Mouse (Mus musculus) kidney, postnatal 0 days (tissue): ENCODE measurements around the gene Atr. TPM values are rescaled to one million over a fixed set of nuclear protein-coding genes. Genes with fewer than 3 reads are reported as not detected.

ENCODE experiments used
- ATAC-seq: fragments of 200-750 bp; cut with Nextera tagmentation; replicated peaks from 2 replicates; pipeline ENCODE4 v1.8.0; 2017; ENCODE audit warnings: low read depth, moderate number of reproducible peaks, moderate TSS enrichment, moderate library complexity; ENCODE audit not compliant: low FRiP score
- DNase-seq: peaks from one replicate; pipeline ENCODE4 v3.0.0-alpha.2; 2016; ENCODE audit warnings: low spot score
- H3K27ac ChIP-seq: fragments of 300-500 bp; sonication (generic); 2 replicates; pipeline ENCODE4 v1.5.1; 2014; ENCODE audit warnings: mild to moderate bottlenecking
- H3K27me3 ChIP-seq: fragments of 300-500 bp; sonication (generic); 2 replicates; pipeline ENCODE4 v1.6.1; 2014; ENCODE audit warnings: low read length, mixed read lengths; ENCODE audit not compliant: insufficient read depth
- H3K36me3 ChIP-seq: fragments of 300-500 bp; sonication (generic); 2 replicates; pipeline ENCODE4 v1.6.1; 2014; ENCODE audit warnings: low read length, mixed read lengths; ENCODE audit not compliant: insufficient read depth
- H3K4me1 ChIP-seq: fragments of 300-500 bp; sonication (generic); replicated peaks from 2 replicates; pipeline ENCODE4 v1.6.1; 2014; ENCODE audit warnings: antibody characterized with exemption, low read length, mixed read lengths; ENCODE audit not compliant: insufficient read depth
- H3K4me2 ChIP-seq: fragments of 300-500 bp; sonication (generic); 2 replicates; pipeline ENCODE4 v1.6.1; 2014; ENCODE audit warnings: mild to moderate bottlenecking, low read length, moderate library complexity, mixed read lengths
- H3K4me3 ChIP-seq: fragments of 300-500 bp; sonication (generic); replicated peaks from 2 replicates; pipeline ENCODE4 v1.5.1; 2014; ENCODE audit warnings: low read depth, low read length
- H3K9ac ChIP-seq: fragments of 300-500 bp; sonication (generic); 2 replicates; pipeline ENCODE4 v1.6.1; 2014; ENCODE audit warnings: low read depth, low read length
- H3K9me3 ChIP-seq: fragments of 300-500 bp; sonication (generic); replicated peaks from 2 replicates; pipeline ENCODE4 v1.6.1; 2016; ENCODE audit warnings: low read length, inconsistent platforms, mixed read lengths
- CTCF ChIP-seq: IDR thresholded peaks from 2 replicates; pipeline ENCODE4 v1.5.1; 2016; ENCODE audit warnings: antibody characterized with exemption, low read depth, mild to moderate bottlenecking, moderate library complexity
- WGBS: fragments of 180-500 bp; shearing (Covaris S2); extraction: QIAGEN DNeasy Blood & Tissue Kit; methylation state at CpG from one replicate; pipeline ENCODE4 v1.1.7; 2014; 5-methylcytosine and 5-hydroxymethylcytosine counted together
- polyA plus RNA-seq: library from polyadenylated mRNA; unstranded; fragments of >200 nt; fragmentation: Nextera tagmentation; extraction: Ambion mirVana; gene quantifications from 2 replicates; pipeline ENCODE4 v1.2.1, GENCODE M21; 2015

Gene Atr
- polyA plus RNA-seq, 1 experiment from 2014 or later = 8.8 TPM

GRCm38 (mm10) chr9:95882751-95883150 lies 25.4 kb downstream of the Atr start:
- Histone ChIP-seq H3K27ac (no peak overlapping the region), H3K27me3 (no peaks in the 10 kb centered on the region)

GRCm38 (mm10) chr9:95897392-95897791 lies 40.0 kb downstream of the Atr start:
- TF ChIP-seq CTCF = no peak
- Histone ChIP-seq H3K27ac (no peak overlapping the region), H3K9ac (no peak overlapping the region), H3K36me3 (peaks cover 9% of the 10 kb centered on the region), H3K4me1 (no peaks in the 10 kb centered on the region), H3K27me3 (no peaks in the 10 kb centered on the region), H3K9me3 (no peaks in the 10 kb centered on the region), H3K4me3 (no peak overlapping the region), H3K4me2 (no peak overlapping the region)
- DNase-seq = no peak
- WGBS = 78% methylated on average over 5 of the region's 5 CpGs
- ATAC-seq = no peak

More at GRCm38 (mm10) chr9:95882751-95883150, 25.4 kb downstream of the Atr start:
- H3K9me3 ChIP-seq = no peaks in the 10 kb centered on the region
- no peak for TF ChIP-seq CTCF
- no peaks in the 10 kb centered on the region for H3K4me1 ChIP-seq
- peaks cover 21% of the 10 kb centered on the region for H3K36me3 ChIP-seq
- no peak overlapping the region for H3K4me3 ChIP-seq
- ATAC-seq (no peak), DNase-seq (no peak)
- WGBS = 94% methylated on average over 2 of the region's 2 CpGs
- no peak overlapping the region for H3K9ac ChIP-seq
- no peak overlapping the region for H3K4me2 ChIP-seq

GRCm38 (mm10) chr9:95932855-95933254 lies 75.5 kb downstream of the Atr start:
- Histone ChIP-seq H3K4me2 (no peak overlapping the region), H3K27me3 (no peaks in the 10 kb centered on the region), H3K4me1 (no peaks in the 10 kb centered on the region), H3K36me3 (0 out of 2 replicates have a peak, but pooled peaks cover 10% of the 10 kb centered on the region), H3K27ac (no peak overlapping the region), H3K9me3 (no peaks in the 10 kb centered on the region), H3K9ac (no peak overlapping the region), H3K4me3 (no peak overlapping the region)
- no peak for DNase-seq
- no peak for TF ChIP-seq CTCF
- ATAC-seq = no peak

GRCm38 (mm10) chr9:95953658-95954057 lies 96.3 kb downstream of the Atr start:
- no peaks in the 10 kb centered on the region for H3K36me3 ChIP-seq
- H3K27me3 ChIP-seq = no peaks in the 10 kb centered on the region
- no peaks in the 10 kb centered on the region for H3K9me3 ChIP-seq
- no peak overlapping the region for H3K9ac ChIP-seq
- DNase-seq (no peak), ATAC-seq (no peak)
- no peaks in the 10 kb centered on the region for H3K4me1 ChIP-seq
- no peak overlapping the region for H3K27ac ChIP-seq
- no peak overlapping the region for H3K4me3 ChIP-seq
- no peak for TF ChIP-seq CTCF
- H3K4me2 ChIP-seq = peak overlapping the region; percentile 71
- WGBS = 75% methylated on average over 4 of the region's 4 CpGs

GRCm38 (mm10) chr9:95954226-95954584 lies 96.8 kb downstream of the Atr start:
- Histone ChIP-seq H3K9ac (peak overlapping the region; percentile 99), H3K4me2 (peak overlapping the region; percentile 71), H3K4me1 (no peaks in the 10 kb centered on the region), H3K4me3 (peak overlapping the region; percentile 100), H3K27ac (peak overlapping the region; percentile 96), H3K9me3 (no peaks in the 10 kb centered on the region), H3K36me3 (no peaks in the 10 kb centered on the region), H3K27me3 (no peaks in the 10 kb centered on the region)
- WGBS = 1% methylated on average over 7 of the region's 7 CpGs
- DNase-seq = peak; percentile 65
- no peak for TF ChIP-seq CTCF
- peak; percentile 34; the same call in 1 of the 2 replicates for ATAC-seq

- no peak for TF ChIP-seq CTCF
- ATAC-seq (peak; percentile 99), DNase-seq (peak; percentile 97)
- Histone ChIP-seq H3K4me1 (no peaks in the 10 kb centered on the region), H3K9me3 (no peaks in the 10 kb centered on the region), H3K9ac (peak within 1 kb of the TSS; percentile 99), H3K27ac (peak within 1 kb of the TSS; percentile 96), H3K27me3 (no peaks in the 10 kb centered on the region), H3K36me3 (no peaks in the 10 kb centered on the region), H3K4me3 (peak within 1 kb of the TSS; percentile 100), H3K4me2 (peak within 1 kb of the TSS; percentile 71)
- WGBS = under 1% methylated on average over 57 of the region's 57 CpGs
Measured at GRCm38 (mm10) chr9:95954585-95955461, 97.4 kb downstream of the Atr start, which contains the start of gene Xrn1. TSS of gene Xrn1 (plus strand) at chr9:95954760.
